Mouse (Mus musculus): ENCODE measurements around the gene Thop1. TPM values are rescaled to one million over a fixed set of nuclear protein-coding genes. Genes with fewer than 3 reads are reported as not detected.

The Thop1 gene
- total and polyA plus RNA-seq, 3 experiments, result 81.1 to 123 (median 94.5) TPM

DNA sequence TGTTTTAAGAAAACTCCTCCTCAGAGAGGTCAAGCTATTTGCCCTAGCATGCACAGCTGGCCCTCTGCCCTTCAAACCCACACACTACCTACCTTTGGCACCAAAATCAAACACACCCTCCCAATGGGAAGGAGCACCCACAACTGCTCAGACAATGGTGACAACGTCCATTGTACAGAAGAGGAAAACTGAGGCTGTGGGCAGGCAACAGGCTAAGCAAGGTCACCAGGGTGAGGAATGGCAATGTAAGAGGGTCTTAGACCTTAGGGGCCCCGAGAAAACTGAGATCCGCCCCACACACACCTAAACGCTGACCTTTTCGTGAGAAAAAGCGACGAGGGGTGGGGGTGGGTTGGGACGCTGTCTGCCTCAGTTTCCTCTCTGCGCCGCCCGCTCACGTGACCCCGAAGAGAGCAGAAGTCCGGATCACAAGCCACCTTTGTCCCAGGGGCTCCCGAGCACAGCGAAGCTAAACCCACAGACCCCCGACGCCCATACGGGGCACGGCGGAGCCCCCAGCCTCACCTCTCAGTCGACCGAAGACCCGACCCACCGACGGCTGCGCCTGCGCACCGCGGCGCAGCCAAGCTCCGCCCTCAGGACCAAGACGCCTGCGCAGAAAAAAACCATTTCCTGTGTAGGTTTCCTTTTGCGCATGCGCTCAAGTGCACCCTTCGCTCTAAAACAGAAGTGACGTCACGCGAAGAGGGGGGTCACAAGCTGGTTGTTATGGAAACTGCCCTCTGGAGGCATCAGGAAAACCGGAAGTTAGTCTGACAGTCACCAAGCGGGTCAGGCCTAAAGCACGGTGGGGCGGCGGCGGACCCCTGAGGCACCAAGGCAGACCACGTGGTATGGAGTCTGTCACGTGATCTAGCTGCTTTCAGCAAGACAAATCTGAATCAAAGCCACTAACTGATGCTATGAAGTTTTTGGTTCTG is 10.0 kb upstream of the Thop1 start, which contains the start of gene Sgta:
Gene Sgta (minus strand): TSS at position 579 of the 941 bp plus-strand sequence.
- Histone ChIP-seq H3K27me3 (replicated peaks) (no peaks in the 10 kb centered on the region), H3K9me3 (replicated peaks; ENCODE audit: low read length) (peaks cover 3% of the 10 kb centered on the region), H3K4me1 (ENCODE audit: control insufficient read depth in 1 of 2, insufficient read depth in 2 of 2) (peaks cover 8 to 33% of the 10 kb centered on the region in 2 experiments), H3K4me3 (replicated peaks in 1 of 3; ENCODE audit: low read depth in 2 of 3, low read length in 2 of 3, poor library complexity in 1 of 3) (peak within 1 kb of the TSS; percentile 92 to 96 (median 95)), H3K79me2 (replicated peaks; ENCODE audit: control insufficient read depth, extremely low read depth, insufficient read depth, poor library complexity, severe bottlenecking) (peaks cover 43% of the 10 kb centered on the region), H3K9ac (ENCODE audit: insufficient read depth, low read depth) (peak within 1 kb of the TSS; percentile 92), H3K36me3 (replicated peaks in 1 of 2; ENCODE audit: control insufficient read depth in 1 of 2, insufficient read depth in 1 of 2, low read length in 1 of 2) (peaks cover 8 to 38% of the 10 kb centered on the region in 2 experiments), H3K4me2 (ENCODE audit: insufficient read depth, low read depth, poor library complexity, severe bottlenecking) (peak within 1 kb of the TSS; percentile 90), H3K27ac (ENCODE audit: insufficient read depth, low read depth) (no peak within 1 kb of the TSS)
- in situ Hi-C loops (cut with MboI; ENCODE audit: low pct_ligation_motif_present, low pct_unique_long_range_greater_than_20kb, low sequenced_read_pairs) (no loop called here), dilution Hi-C loops (cut with MboI; ENCODE audit: extremely low pct_ligation_motif_present, extremely low pct_unique_long_range_greater_than_20kb, low sequenced_read_pairs) (no loop called here)
- DNase-seq (ENCODE audit: extremely low read depth), result peak; percentile 100
- no peak for TF ChIP-seq CHD1 (IDR thresholded peaks at IDR 0.05; ENCODE audit: low read depth, low read length)
- TF ChIP-seq POLR2AphosphoS2 (IDR thresholded peaks at IDR 0.05; ENCODE audit: low read depth, low read length), result no peak
- TF ChIP-seq USF1 (IDR thresholded peaks at IDR 0.05; ENCODE audit: low read depth, low read length), result peak; percentile 93
- TF ChIP-seq ETS1 (conservative IDR thresholded peaks at IDR 0.05; ENCODE audit: low read depth, low read length), result peak; percentile 65
- no peak for TF ChIP-seq CHD2 (IDR thresholded peaks at IDR 0.05; ENCODE audit: low read length)
- TF ChIP-seq MAX (IDR thresholded peaks at IDR 0.05; ENCODE audit: low read length), result peak; percentile 99
- TF ChIP-seq SIN3A (IDR thresholded peaks at IDR 0.05; ENCODE audit: low read length), result no peak; the same call in 1 of the 2 replicates
- peak; percentile 69; the same call in 1 of the 2 replicates for TF ChIP-seq KAT2A (IDR thresholded peaks at IDR 0.05; ENCODE audit: insufficient replicate concordance, low read length)
- peak; percentile 81; the same call in 1 of the 2 replicates for TF ChIP-seq MAZ (IDR thresholded peaks at IDR 0.05; ENCODE audit: low read depth, low read length)
- no peak for TF ChIP-seq ZC3H11A (IDR thresholded peaks at IDR 0.05; ENCODE audit: low read depth, low read length)
- TF ChIP-seq ELF1 (IDR thresholded peaks at IDR 0.05; ENCODE audit: low read depth, low read length), result peak; percentile 93
- TF ChIP-seq ZNF384 (IDR thresholded peaks at IDR 0.05; ENCODE audit: low read depth, low read length), result peak; percentile 86
- peak; percentile 69 for TF ChIP-seq JUN (IDR thresholded peaks at IDR 0.05; ENCODE audit: insufficient read depth, low read depth, low read length)
- no peak for TF ChIP-seq PAX5 (IDR thresholded peaks at IDR 0.05; ENCODE audit: low read length)
- TF ChIP-seq ZKSCAN1 (IDR thresholded peaks at IDR 0.05; ENCODE audit: borderline replicate concordance, low read depth, low read length), result no peak
- TF ChIP-seq RAD21 (IDR thresholded peaks at IDR 0.05; ENCODE audit: low read depth, low read length), result no peak
- peak; percentile 77; the same call in 1 of the 2 replicates for TF ChIP-seq TBP (conservative IDR thresholded peaks at IDR 0.05; ENCODE audit: low read depth, low read length)
- TF ChIP-seq EP300 (IDR thresholded peaks at IDR 0.05; ENCODE audit: low read length), result no peak
- TF ChIP-seq ZMIZ1 (IDR thresholded peaks at IDR 0.05; ENCODE audit: low read depth, low read length), result no peak
- peak; percentile 86 for TF ChIP-seq HCFC1 (IDR thresholded peaks at IDR 0.05; ENCODE audit: low read depth, low read length)
- no peak for TF ChIP-seq E2F4 (IDR thresholded peaks at IDR 0.05; ENCODE audit: insufficient replicate concordance, low read depth, low read length)
- TF ChIP-seq USF2 (conservative IDR thresholded peaks at IDR 0.05; ENCODE audit: low read depth, low read length), result peak; percentile 97
- TF ChIP-seq POLR2A (IDR thresholded peaks at IDR 0.05; ENCODE audit: low read depth, low read length), result peak; percentile 90
- peak; percentile 96 for TF ChIP-seq MXI1 (IDR thresholded peaks at IDR 0.05; ENCODE audit: low read depth, low read length)
- peak; percentile 91 for TF ChIP-seq BHLHE40 (IDR thresholded peaks at IDR 0.05; ENCODE audit: low read depth, low read length)
- TF ChIP-seq NRF1 (IDR thresholded peaks at IDR 0.05; ENCODE audit: low read depth, low read length), result peak; percentile 100
- no peak for TF ChIP-seq GABPA (IDR thresholded peaks at IDR 0.05; ENCODE audit: insufficient replicate concordance, low read depth, low read length)
- peak; percentile 65 for TF ChIP-seq JUND (conservative IDR thresholded peaks at IDR 0.05; ENCODE audit: low read depth, low read length)
- no peak for TF ChIP-seq MAFK (IDR thresholded peaks at IDR 0.05; ENCODE audit: insufficient replicate concordance, low read length)
- no peak for TF ChIP-seq MEF2A (IDR thresholded peaks at IDR 0.05; ENCODE audit: borderline replicate concordance, low read depth, low read length)
- TF ChIP-seq MYC (IDR thresholded peaks at IDR 0.05; ENCODE audit: low read depth, low read length), result peak; percentile 93
- TF ChIP-seq UBTF (IDR thresholded peaks at IDR 0.05; ENCODE audit: low read depth, low read length), result no peak
- no peak for TF ChIP-seq RCOR1 (conservative IDR thresholded peaks at IDR 0.05; ENCODE audit: low read depth, low read length)
- peak; percentile 81 for TF ChIP-seq NELFE (IDR thresholded peaks at IDR 0.05; ENCODE audit: low read depth, low read length)
- TF ChIP-seq TCF12 (IDR thresholded peaks at IDR 0.05; ENCODE audit: low read depth, low read length), result peak; percentile 31; the same call in 1 of the 2 replicates
- TF ChIP-seq IRF4 (IDR thresholded peaks at IDR 0.05; ENCODE audit: low read depth, low read length), result peak; percentile 9; the same call in 1 of the 2 replicates
- no peak for TF ChIP-seq CTCF (conservative IDR thresholded peaks at IDR 0.05 in 1 of 2, IDR thresholded peaks at IDR 0.05 in 1 of 2; ENCODE audit: low read depth in 2 of 2, low read length in 2 of 2)
- no peak for TF ChIP-seq SMC3 (IDR thresholded peaks at IDR 0.05; ENCODE audit: low read depth, low read length)

All from CH12.LX (cell line).